Mouse (Mus musculus): ENCODE data around the gene Mmp14. TPM values are rescaled to one million over a fixed set of nuclear protein-coding genes. Genes with fewer than 3 reads are reported as not detected.

Mmp14 gene
- total RNA-seq (2023; ENCODE audit: inconsistent age) = 0.33 to 1.7 TPM (median 1.6 TPM) in 4 replicates

DNA sequence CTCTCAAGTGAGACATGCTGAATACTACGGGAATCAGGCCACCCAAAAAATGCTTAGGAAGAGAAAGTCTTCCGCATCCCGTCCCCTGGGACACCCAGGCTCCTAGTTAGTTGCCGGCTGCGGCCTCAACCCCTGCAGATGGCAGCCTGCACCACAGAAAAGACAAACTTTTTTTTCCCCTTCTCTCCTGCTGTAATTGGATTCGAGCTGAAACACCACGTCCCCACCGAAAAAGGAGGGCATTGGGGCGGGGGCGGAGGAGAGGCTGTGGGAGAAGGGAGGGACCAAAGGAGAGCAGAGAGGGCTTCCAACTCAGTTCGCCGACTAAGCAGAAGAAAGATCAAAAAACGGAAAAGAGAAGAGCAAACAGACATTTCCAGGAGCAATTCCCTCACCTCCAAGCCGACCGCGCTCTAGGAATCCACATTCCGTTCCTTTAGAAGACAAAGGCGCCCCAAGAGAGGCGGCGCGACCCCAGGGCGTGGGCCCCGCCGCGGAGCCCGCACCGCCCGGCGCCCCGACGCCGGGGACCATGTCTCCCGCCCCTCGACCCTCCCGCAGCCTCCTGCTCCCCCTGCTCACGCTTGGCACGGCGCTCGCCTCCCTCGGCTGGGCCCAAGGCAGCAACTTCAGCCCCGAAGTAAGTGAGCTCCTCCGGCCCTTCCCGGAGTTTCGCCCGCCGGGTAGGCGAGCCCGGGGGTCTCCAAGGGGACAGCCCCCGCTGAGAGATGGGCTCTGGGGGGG, at the start of gene Mmp14:
Gene Mmp14, plus strand, starts transcription at position 279 of the 744 bp plus-strand sequence.

DNA sequence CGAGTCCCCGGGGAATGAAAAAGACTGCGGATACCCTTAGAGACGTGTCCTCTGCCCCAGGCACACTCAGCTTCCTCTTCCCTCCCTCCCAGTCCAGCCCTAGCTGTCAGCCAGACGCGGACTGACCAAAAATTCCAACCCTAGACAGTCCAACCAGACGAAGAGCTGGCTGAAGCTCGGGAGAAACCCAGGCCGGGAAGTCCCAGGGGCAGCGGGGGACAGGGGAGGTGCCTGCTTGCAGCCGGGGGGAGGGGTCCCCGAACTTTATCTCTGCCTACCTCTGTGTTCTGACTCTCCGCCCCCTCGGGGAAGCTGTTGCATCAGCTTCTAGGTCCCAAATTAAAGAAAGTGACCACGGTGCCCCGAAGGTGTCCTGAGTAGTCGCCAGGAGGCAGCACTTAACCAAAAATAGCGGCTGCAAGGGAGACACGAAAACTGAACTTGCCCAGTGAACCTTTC, 13.8 kb upstream of the Mmp14 start, which contains the start of gene Slc7a7:
Gene Slc7a7, minus strand, starts transcription at position 158 of the 459 bp plus-strand sequence.

DNA sequence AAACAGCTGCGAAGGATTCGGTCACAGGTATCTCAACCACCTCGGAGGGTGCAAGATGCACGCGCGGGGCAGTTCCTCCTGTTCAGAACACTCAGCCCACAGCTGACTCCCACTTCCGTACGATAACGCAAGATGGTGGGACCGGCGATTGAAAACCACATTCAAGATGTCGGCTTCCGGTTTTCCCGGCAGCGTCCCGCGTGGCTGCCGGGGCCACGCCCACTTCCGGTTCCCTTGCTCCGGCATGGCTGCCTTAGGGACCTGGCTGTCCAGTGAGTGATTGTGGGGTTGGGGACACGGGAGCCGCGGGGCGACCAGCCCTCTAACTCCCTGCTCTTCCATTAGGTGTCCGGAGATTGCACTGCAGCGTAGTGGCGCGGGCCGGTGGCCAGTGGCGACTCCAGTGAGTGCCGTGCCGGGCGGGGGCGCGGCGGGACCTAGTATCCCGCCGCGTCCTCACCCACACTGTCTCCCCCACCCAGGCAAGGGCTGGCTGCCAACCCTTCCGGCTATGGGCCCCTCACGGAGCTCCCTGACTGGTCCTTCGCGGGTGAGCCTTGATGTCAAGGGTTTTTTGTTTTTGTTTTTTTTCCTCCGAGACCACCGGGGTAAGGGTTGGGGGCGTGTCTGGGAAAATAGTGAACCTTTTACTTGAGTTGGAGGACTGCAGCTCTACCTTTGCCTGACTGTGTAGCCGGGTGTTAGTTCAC, 4.6 kb upstream of the Mmp14 start, which contains the start of gene Mrpl52:
Gene Mrpl52, plus strand, starts transcription at position 221 of the 710 bp plus-strand sequence.

DNA sequence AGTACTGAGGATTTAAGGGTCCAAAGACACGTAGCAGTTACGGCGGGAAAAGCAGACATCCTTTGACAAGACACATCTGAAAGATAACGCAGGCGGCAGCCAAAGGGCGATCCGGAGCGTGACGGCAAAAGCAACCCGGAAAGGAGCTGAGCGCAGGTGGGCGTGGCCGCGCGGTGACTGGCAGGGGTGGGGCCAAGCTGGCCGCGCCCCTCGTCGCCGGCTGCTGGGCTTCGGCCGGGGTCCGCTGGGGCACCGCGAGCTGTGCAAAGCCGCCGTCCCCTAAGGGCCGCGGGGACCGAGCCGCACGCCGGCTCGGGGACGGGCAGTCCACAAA, 32.5 kb downstream of the Mmp14 start, which contains the start of gene Lrp10:
Gene Lrp10, plus strand, starts transcription at position 179 of the 334 bp plus-strand sequence.

DNA sequence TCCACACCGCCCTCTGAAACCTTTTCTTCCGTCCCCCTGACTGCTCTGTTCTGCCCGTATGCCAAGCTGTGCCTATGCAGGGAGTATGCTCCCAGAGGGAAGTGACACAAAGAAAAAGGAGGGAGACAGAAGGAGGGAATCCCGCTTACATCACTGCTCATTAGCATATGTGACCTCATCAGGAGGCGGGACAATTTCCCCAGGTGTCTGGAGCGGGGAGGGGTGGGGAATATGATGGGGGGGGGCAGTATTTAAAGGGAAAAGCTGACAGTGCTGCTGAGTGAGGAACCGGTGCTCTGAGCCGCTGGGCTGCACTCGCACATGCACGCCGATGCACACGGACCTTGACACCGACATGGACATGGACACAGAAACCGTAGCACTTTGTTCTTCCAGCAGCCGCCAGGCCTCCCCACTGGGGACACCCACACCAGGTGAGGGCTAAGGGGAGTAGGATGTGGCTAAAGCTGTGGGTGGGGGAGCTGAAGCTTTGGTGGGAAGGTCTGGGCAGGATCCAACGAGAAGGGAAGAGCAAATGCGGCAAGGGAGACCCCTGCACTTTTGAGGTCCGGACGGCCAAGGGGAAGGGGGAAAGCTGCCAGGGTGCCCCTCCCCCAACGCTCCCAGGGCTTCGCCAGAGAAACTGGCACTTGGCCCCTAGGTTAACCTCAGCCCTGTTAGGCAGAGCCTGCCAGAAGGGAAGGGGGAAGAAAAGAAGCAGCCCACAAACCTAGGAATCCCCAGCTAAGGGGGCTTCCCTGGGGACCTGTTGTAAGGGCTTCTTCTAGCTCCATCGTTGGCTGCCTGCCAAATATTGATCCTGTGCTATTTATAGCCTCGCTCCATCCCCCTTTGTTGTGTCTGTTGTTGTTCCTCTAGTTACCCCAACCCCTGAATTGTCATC, 44.8 kb downstream of the Mmp14 start, which contains the start of gene Rem2:
Gene Rem2, plus strand, starts transcription at position 160 of the 904 bp plus-strand sequence.

Other genes starting within 250 kb of the Mmp14 start
- 134 to 156 TPM (median 143 TPM) in 4 replicates for gene Dad1, start 177.5 kb upstream of the Mmp14 start, total RNA-seq (2023; ENCODE audit: inconsistent age)
- gene Abhd4, start 177.4 kb upstream of the Mmp14 start, total RNA-seq (2023; ENCODE audit: inconsistent age) = 8.0 to 11.5 TPM (median 9.6 TPM) in 4 replicates
- gene Olfr49, start 146.7 kb upstream of the Mmp14 start, total RNA-seq (2023; ENCODE audit: inconsistent age) = 0.10 to 0.36 TPM (median 0.12 TPM) in 3 of 4 replicates, not detected in the other
- gene Oxa1l, start 70.8 kb upstream of the Mmp14 start, total RNA-seq (2023; ENCODE audit: inconsistent age) = 81.9 to 88.9 TPM (median 83.2 TPM) in 4 replicates
- 7.1 to 10.6 TPM (median 8.9 TPM) in 4 replicates for gene Slc7a7, start 13.8 kb upstream of the Mmp14 start, total RNA-seq (2023; ENCODE audit: inconsistent age)
- 88.1 to 99.8 TPM (median 93.2 TPM) in 4 replicates for gene Mrpl52, start 4.7 kb upstream of the Mmp14 start, total RNA-seq (2023; ENCODE audit: inconsistent age)
- 180 to 202 TPM (median 185 TPM) in 4 replicates for gene Lrp10, start 32.5 kb downstream of the Mmp14 start, total RNA-seq (2023; ENCODE audit: inconsistent age)
- 1.1 to 2.1 TPM (median 1.4 TPM) in 4 replicates for gene Rem2, start 44.5 kb downstream of the Mmp14 start, total RNA-seq (2023; ENCODE audit: inconsistent age)
- 31.8 to 42.2 TPM (median 34.2 TPM) in 4 replicates for gene Prmt5, start 85.9 kb downstream of the Mmp14 start, total RNA-seq (2023; ENCODE audit: inconsistent age)
- 10.7 to 13.0 TPM (median 12.2 TPM) in 4 replicates for gene Haus4, start 123.0 kb downstream of the Mmp14 start, total RNA-seq (2023; ENCODE audit: inconsistent age)
- 0.18 to 0.32 TPM in 2 of 4 replicates, not detected in the others for gene Ajuba, start 145.9 kb downstream of the Mmp14 start, total RNA-seq (2023; ENCODE audit: inconsistent age)
- gene 4931414P19Rik, start 174.4 kb downstream of the Mmp14 start, total RNA-seq (2023; ENCODE audit: inconsistent age) = 5.1 to 9.3 TPM (median 6.8 TPM) in 4 replicates
- 55.7 to 68.6 TPM (median 59.9 TPM) in 4 replicates for gene Psmb5, start 186.4 kb downstream of the Mmp14 start, total RNA-seq (2023; ENCODE audit: inconsistent age)
- not detected in 4 replicates for gene Psmb11, start 189.8 kb downstream of the Mmp14 start, total RNA-seq (2023; ENCODE audit: inconsistent age)
- not detected in 4 replicates for gene Gm17606, start 209.3 kb downstream of the Mmp14 start, total RNA-seq (2023; ENCODE audit: inconsistent age)
- 3.8 to 6.9 TPM (median 4.5 TPM) in 4 replicates for gene Cdh24, start 209.8 kb downstream of the Mmp14 start, total RNA-seq (2023; ENCODE audit: inconsistent age)